Mouse (Mus musculus) telencephalon, adult 2 months (tissue): ENCODE results near the gene Sdad1.
"Not testable (repeated sequence)": the region's sequence is repeated elsewhere in the genome, so short reads cannot be mapped to it uniquely, and the experiment has no call there.

Experiments
- DNase-seq: peaks from one replicate; pipeline ENCODE4 v3.0.0-alpha.2; 2011; ENCODE audit warnings: low read depth, low spot score

Sdad1 gene

DNA sequence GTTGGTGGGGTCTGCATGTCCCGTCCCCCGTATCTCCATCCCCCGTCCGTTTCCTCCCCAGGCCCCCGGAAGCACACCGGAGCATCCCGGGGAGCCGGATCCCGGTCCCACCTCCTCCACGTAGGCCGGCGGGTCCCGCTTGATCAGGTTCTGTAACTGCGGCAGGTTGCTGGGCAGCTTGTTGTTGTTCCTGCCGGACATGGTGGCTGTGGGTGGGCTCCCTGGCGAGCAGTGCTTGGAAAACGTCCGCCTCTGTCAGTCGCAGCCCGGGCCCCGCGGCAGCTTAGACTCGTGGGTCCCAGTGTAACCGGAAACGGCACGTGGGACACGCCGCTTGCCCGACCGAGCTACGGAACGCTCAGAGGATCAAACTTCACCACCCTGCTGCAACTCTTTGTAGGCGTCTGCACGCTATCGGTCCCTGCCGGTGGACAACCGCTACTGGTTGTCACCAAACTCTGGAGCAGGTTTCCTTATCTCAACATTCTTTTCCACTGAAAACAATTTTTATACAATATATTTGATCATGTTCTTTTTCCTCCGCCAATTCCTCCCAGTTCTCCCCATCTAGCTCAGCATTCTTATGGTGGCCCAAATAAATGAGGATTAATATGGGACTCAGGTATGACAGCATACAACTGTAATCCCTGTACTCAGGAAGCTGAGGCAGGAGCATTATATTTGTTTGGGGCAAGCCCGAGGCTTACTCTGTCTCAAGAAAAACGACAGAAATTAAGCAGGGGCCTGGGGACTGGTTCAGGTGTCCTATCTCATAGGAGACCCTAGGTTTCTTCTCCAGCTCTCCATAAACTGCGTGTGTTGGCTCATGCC is at the start of gene Sdad1:
Sdad1 (minus strand) TSS at position 799 of the 831 bp plus-strand sequence.
- peak; percentile 95 for DNase-seq

- DNase-seq, result no peak
Observed at GRCm38 (mm10) chr5:92358767-92359455, 48.6 kb upstream of the Sdad1 start.

DNA sequence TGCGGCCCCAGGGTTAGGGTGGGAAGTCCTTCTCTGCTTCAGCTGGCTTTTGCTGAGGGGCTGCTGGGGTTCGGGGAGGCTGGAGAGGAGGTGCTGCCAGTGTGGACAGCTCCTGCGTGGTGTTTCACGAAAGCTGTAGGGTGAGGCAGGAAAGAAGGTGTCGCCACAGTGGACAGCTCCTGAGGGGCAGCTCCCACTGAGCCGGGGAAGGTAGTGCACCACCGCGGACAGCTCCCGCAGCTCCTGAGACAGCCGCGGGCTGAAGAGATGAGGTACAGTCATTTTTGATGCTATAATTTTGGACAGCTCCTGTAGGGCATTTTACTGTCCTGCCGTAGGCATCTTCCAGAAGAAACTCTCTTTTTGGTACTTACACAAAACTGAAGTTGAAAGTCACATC is 47.8 kb upstream of the Sdad1 start:
- no peak for DNase-seq

GRCm38 (mm10) chr5:92353517-92353916 is 43.2 kb upstream of the Sdad1 start:
- DNase-seq, result no peak

- DNase-seq, result not testable (repeated sequence)
Observed at GRCm38 (mm10) chr5:92352716-92353115, 42.4 kb upstream of the Sdad1 start.

GRCm38 (mm10) chr5:92349731-92350130 is 39.5 kb upstream of the Sdad1 start:
- no peak for DNase-seq

GRCm38 (mm10) chr5:92348794-92349413 is 38.6 kb upstream of the Sdad1 start, which contains the start of gene Cxcl10:
Gene Cxcl10, minus strand, starts transcription at chr5:92348889.
- no peak for DNase-seq

DNA sequence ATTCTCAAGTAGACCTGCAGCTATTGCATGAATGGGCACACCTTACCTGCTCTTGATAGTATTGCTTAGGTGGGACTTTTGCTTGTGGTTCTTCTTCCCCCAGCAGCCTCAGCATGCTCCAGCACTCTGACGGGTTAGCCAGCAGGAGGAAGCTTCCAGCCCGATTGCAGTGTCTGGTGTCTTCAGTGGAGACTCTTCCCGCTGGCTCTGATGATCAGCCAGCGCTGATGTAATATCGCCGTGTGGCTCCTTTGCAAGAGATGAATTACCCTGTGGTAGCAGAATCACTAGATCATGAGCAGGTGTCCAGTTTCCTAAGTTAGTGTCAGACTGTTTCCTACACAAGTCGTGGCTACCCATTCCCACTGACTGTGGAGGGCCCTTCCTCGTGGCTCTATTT is 34.7 kb upstream of the Sdad1 start:
- DNase-seq, result no peak

DNA sequence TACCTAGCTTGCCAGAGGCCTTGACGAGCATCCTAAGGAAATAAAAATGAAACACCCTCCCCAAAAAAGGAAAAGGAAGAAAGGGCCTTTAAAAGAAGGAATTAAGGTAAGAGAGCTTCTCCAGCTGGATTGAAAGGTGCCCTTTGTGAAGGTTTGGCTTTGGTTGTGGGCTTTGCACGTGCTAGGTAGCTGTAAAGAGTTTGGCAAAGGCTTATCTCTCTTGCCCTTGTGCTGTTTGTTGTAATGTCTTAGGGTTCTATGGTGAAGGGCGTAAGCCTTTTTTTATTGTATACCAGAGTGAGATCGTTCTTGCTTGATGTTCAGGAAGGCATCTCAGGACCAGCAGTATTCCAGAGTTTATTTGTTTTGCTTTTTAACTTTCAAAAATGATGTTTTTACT is 30.3 kb upstream of the Sdad1 start:
- no peak for DNase-seq

GRCm38 (mm10) chr5:92336743-92337142 is 26.5 kb upstream of the Sdad1 start:
- no peak for DNase-seq

DNA sequence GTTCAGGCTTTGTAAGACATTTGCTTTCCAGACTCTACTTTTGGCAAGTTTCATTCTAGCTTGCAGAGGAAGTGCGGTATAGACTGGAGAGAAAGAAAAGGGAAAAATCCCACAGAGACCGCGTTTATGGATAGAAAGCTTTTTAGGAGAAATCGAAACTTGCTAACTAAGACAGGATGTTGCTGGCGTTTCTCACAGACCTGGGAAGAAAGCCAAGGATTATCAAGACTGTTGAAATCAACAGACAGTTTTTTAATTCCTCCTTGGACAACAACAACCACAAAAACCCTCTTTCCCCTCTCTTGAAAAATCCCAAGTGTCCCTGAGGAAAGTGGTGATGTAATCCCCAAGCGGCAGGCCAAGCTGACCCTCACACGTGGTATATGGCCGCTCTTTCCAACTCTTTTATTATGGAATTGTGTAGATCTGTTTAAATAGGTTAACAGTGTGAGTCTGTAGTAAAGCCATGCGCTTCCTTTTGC is 22.1 kb upstream of the Sdad1 start:
- no peak for DNase-seq

DNA sequence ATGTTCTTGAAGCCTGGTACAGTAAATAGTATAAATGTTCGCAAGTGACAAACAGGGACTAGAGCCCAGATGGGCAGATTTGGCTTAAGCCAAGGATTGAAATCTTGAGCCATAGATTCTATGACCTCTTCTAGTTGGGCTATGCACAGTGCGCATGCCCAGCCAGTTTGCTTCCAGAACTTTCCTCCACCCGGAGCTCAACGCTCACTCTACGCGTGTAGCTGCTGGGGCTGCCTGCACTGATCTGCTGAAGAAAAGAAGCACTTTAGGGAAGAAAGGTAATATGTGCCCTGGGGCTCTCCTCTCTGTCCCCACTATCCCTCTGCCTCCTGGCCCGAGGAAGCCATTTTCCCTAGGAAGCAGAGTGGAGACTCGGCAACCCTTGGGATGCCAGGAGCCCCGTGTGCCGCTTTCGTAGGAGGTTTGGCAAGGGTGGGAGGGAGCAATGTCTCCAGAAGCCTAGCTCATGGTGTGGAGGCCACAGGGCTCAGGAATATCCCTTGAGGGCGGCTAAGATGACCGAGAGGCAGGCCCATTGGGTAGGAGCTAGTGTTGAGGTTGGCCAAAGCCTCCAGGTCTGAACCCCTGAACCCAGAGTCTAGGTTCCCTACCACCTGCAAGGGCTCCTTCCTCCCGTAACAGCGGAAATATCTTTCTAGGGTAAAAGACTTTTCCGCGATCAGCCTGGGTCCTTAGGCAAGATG is 21.5 kb upstream of the Sdad1 start, which contains the start of gene Art3:
Art3 (plus strand) TSS at position 193 of the 704 bp plus-strand sequence.
- no peak for DNase-seq

- no peak for DNase-seq
Observed at GRCm38 (mm10) chr5:92331122-92331521, 20.8 kb upstream of the Sdad1 start.

- no peak for DNase-seq
Observed at GRCm38 (mm10) chr5:92327929-92328328, 17.6 kb upstream of the Sdad1 start, which contains the start of gene Cxcl9. Gene Cxcl9, minus strand, starts transcription at chr5:92328079.

GRCm38 (mm10) chr5:92327367-92327766 is 17.1 kb upstream of the Sdad1 start:
- DNase-seq, result no peak

- no peak for DNase-seq
Observed at GRCm38 (mm10) chr5:92323264-92323663, 13.0 kb upstream of the Sdad1 start.

- DNase-seq, result no peak
Observed at GRCm38 (mm10) chr5:92322612-92323011, 12.3 kb upstream of the Sdad1 start.

GRCm38 (mm10) chr5:92321631-92322400 is 11.5 kb upstream of the Sdad1 start:
- DNase-seq, result no peak

- DNase-seq, result no peak
Observed at GRCm38 (mm10) chr5:92318596-92318995, 8.3 kb upstream of the Sdad1 start.

DNA sequence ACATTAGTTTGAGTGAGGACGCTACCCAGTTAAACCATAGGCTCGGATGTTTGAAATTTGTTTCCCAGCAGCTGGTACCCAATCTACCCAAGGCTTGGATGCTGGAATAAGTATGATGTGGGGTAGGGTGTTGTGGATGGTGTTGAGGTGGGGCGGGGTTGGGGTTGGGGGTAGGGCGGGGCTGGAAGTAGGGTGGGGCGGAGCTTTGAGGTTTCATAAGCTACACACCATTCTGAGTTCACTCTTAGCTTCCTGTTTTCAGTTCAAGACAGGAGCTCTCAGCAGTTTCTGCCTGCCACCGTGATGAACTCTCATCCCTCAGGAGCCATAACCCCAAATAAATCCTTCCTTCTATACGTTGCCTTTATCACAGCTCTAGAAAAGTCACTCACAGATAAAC is 7.8 kb upstream of the Sdad1 start:
- DNase-seq, result no peak

GRCm38 (mm10) chr5:92313776-92314175 is 3.5 kb upstream of the Sdad1 start:
- DNase-seq, result no peak
